Mouse (Mus musculus): ENCODE data around the gene Daam2. TPM values are rescaled to one million over a fixed set of nuclear protein-coding genes. Genes with fewer than 3 reads are reported as not detected.
A peak's percentile ranks its signal among the peaks of the same experiment; 100 is the strongest.

Daam2 gene
- total RNA-seq (2012; rRNA removed), result 0.05 and 0.13 TPM in 2 replicates

- no peaks in the 10 kb centered on the region for H3K36me3 ChIP-seq (ENCODE audit: control insufficient read depth, insufficient read depth, low read length, poor library complexity, severe bottlenecking)
- H3K4me1 ChIP-seq (ENCODE audit: control insufficient read depth in 2 of 2, insufficient read depth in 2 of 2, low read length in 2 of 2, poor library complexity in 1 of 2), result no peaks in the 10 kb centered on the region
- TF ChIP-seq ZC3H11A (IDR thresholded peaks at IDR 0.05; ENCODE audit: borderline replicate concordance, low read depth, low read length), result no peak
- no peak for TF ChIP-seq ZNF384 (IDR thresholded peaks at IDR 0.05; ENCODE audit: low read depth, low read length)
- no peak for TF ChIP-seq CHD2 (IDR thresholded peaks at IDR 0.05; ENCODE audit: low read depth, low read length)
- TF ChIP-seq MAFK (IDR thresholded peaks at IDR 0.05; ENCODE audit: insufficient read depth, low read depth, low read length), result no peak
- TF ChIP-seq HCFC1 (IDR thresholded peaks at IDR 0.05; ENCODE audit: borderline replicate concordance, insufficient read depth, low read length), result no peak
- in situ Hi-C loops (cut with MboI; ENCODE audit: low sequenced_read_pairs in 2 of 2, unreplicated experiment in 2 of 2), result no loop called here
- H3K4me3 ChIP-seq (ENCODE audit: insufficient read depth in 1 of 2, low read depth in 1 of 2, low read length in 2 of 2, poor library complexity in 1 of 2, severe bottlenecking in 1 of 2), result peak within 1 kb of the TSS; percentile 29 to 39; a peak in 3 of 4 replicates
- no peaks in the 10 kb centered on the region for H3K9me3 ChIP-seq (ENCODE audit: control insufficient read depth, insufficient read depth, low read depth, low read length)
- peak; percentile 30 for DNase-seq (ENCODE audit: low read depth, low spot score)
- H3K9ac ChIP-seq (ENCODE audit: insufficient read depth, low read depth, low read length, poor library complexity, severe bottlenecking), result peak within 1 kb of the TSS; percentile 31
- no peak within 1 kb of the TSS for H3K27ac ChIP-seq (ENCODE audit: insufficient read depth, low read depth, low read length, poor library complexity, severe bottlenecking)
These were observed at the start of gene Daam2 for GRCm38 (mm10) chr17:49563830-49564470. TSS of gene Daam2 (minus strand) at chr17:49564343.

GRCm38 (mm10) chr17:49610296-49610695 lies 46.2 kb upstream of the Daam2 start:
- no peak overlapping the region for H3K27ac ChIP-seq (ENCODE audit: insufficient read depth, low read depth, low read length, poor library complexity, severe bottlenecking)
- H3K4me3 ChIP-seq (ENCODE audit: insufficient read depth in 1 of 2, low read depth in 1 of 2, low read length in 2 of 2, poor library complexity in 1 of 2, severe bottlenecking in 1 of 2), result no peak overlapping the region
- no peaks in the 10 kb centered on the region for H3K9me3 ChIP-seq (ENCODE audit: control insufficient read depth, insufficient read depth, low read depth, low read length)
- no peak for TF ChIP-seq MAFK (IDR thresholded peaks at IDR 0.05; ENCODE audit: insufficient read depth, low read depth, low read length)
- in situ Hi-C loops (cut with MboI; ENCODE audit: low sequenced_read_pairs in 2 of 2, unreplicated experiment in 2 of 2), result no loop called here
- H3K9ac ChIP-seq (ENCODE audit: insufficient read depth, low read depth, low read length, poor library complexity, severe bottlenecking), result no peak overlapping the region
- no peak for DNase-seq (ENCODE audit: low read depth, low spot score)
- H3K36me3 ChIP-seq (ENCODE audit: control insufficient read depth, insufficient read depth, low read length, poor library complexity, severe bottlenecking), result no peaks in the 10 kb centered on the region
- H3K4me1 ChIP-seq (ENCODE audit: control insufficient read depth in 2 of 2, insufficient read depth in 2 of 2, low read length in 2 of 2, poor library complexity in 1 of 2), result no peaks in the 10 kb centered on the region

GRCm38 (mm10) chr17:49607351-49608027 lies 43.3 kb upstream of the Daam2 start:
- no peaks in the 10 kb centered on the region for H3K9me3 ChIP-seq (ENCODE audit: control insufficient read depth, insufficient read depth, low read depth, low read length)
- H3K36me3 ChIP-seq (ENCODE audit: control insufficient read depth, insufficient read depth, low read length, poor library complexity, severe bottlenecking), result no peaks in the 10 kb centered on the region
- no peak overlapping the region for H3K27ac ChIP-seq (ENCODE audit: insufficient read depth, low read depth, low read length, poor library complexity, severe bottlenecking)
- peak; percentile 77 for TF ChIP-seq ZNF384 (IDR thresholded peaks at IDR 0.05; ENCODE audit: low read depth, low read length)
- no peak for TF ChIP-seq CHD2 (IDR thresholded peaks at IDR 0.05; ENCODE audit: low read depth, low read length)
- no peak overlapping the region for H3K4me3 ChIP-seq (ENCODE audit: insufficient read depth in 1 of 2, low read depth in 1 of 2, low read length in 2 of 2, poor library complexity in 1 of 2, severe bottlenecking in 1 of 2)
- DNase-seq (ENCODE audit: low read depth, low spot score), result no peak
- in situ Hi-C loops (cut with MboI; ENCODE audit: low sequenced_read_pairs in 2 of 2, unreplicated experiment in 2 of 2), result no loop called here
- H3K4me1 ChIP-seq (ENCODE audit: control insufficient read depth in 2 of 2, insufficient read depth in 2 of 2, low read length in 2 of 2, poor library complexity in 1 of 2), result no peaks in the 10 kb centered on the region
- no peak overlapping the region for H3K9ac ChIP-seq (ENCODE audit: insufficient read depth, low read depth, low read length, poor library complexity, severe bottlenecking)

- Histone ChIP-seq H3K36me3 (ENCODE audit: control insufficient read depth, insufficient read depth, low read length, poor library complexity, severe bottlenecking) (no peaks in the 10 kb centered on the region), H3K4me3 (ENCODE audit: insufficient read depth in 1 of 2, low read depth in 1 of 2, low read length in 2 of 2, poor library complexity in 1 of 2, severe bottlenecking in 1 of 2) (peak overlapping the region in 1 of 2 experiments; percentile 30; a peak in 1 of 4 replicates), H3K9ac (ENCODE audit: insufficient read depth, low read depth, low read length, poor library complexity, severe bottlenecking) (no peak overlapping the region), H3K9me3 (ENCODE audit: control insufficient read depth, insufficient read depth, low read depth, low read length) (no peaks in the 10 kb centered on the region), H3K4me1 (ENCODE audit: control insufficient read depth in 2 of 2, insufficient read depth in 2 of 2, low read length in 2 of 2, poor library complexity in 1 of 2) (no peaks in the 10 kb centered on the region), H3K27ac (ENCODE audit: insufficient read depth, low read depth, low read length, poor library complexity, severe bottlenecking) (no peak overlapping the region)
- DNase-seq (ENCODE audit: low read depth, low spot score), result no peak
- TF ChIP-seq HCFC1 (IDR thresholded peaks at IDR 0.05; ENCODE audit: borderline replicate concordance, insufficient read depth, low read length) (no peak), MAFK (IDR thresholded peaks at IDR 0.05; ENCODE audit: insufficient read depth, low read depth, low read length) (no peak), ZNF384 (IDR thresholded peaks at IDR 0.05; ENCODE audit: low read depth, low read length) (no peak), CHD2 (IDR thresholded peaks at IDR 0.05; ENCODE audit: low read depth, low read length) (no peak), ZC3H11A (IDR thresholded peaks at IDR 0.05; ENCODE audit: borderline replicate concordance, low read depth, low read length) (no peak)
- in situ Hi-C loops (cut with MboI; ENCODE audit: low sequenced_read_pairs in 2 of 2, unreplicated experiment in 2 of 2), result no loop called here
These were observed 41.3 kb upstream of the Daam2 start for GRCm38 (mm10) chr17:49605397-49605796.

- no peaks in the 10 kb centered on the region for H3K9me3 ChIP-seq (ENCODE audit: control insufficient read depth, insufficient read depth, low read depth, low read length)
- H3K36me3 ChIP-seq (ENCODE audit: control insufficient read depth, insufficient read depth, low read length, poor library complexity, severe bottlenecking), result no peaks in the 10 kb centered on the region
- H3K4me3 ChIP-seq (ENCODE audit: insufficient read depth in 1 of 2, low read depth in 1 of 2, low read length in 2 of 2, poor library complexity in 1 of 2, severe bottlenecking in 1 of 2), result no peak overlapping the region
- no peak for TF ChIP-seq MAFK (IDR thresholded peaks at IDR 0.05; ENCODE audit: insufficient read depth, low read depth, low read length)
- TF ChIP-seq HCFC1 (IDR thresholded peaks at IDR 0.05; ENCODE audit: borderline replicate concordance, insufficient read depth, low read length), result no peak
- TF ChIP-seq CHD2 (IDR thresholded peaks at IDR 0.05; ENCODE audit: low read depth, low read length), result no peak
- TF ChIP-seq ZNF384 (IDR thresholded peaks at IDR 0.05; ENCODE audit: low read depth, low read length), result no peak
- no peak for TF ChIP-seq ZC3H11A (IDR thresholded peaks at IDR 0.05; ENCODE audit: borderline replicate concordance, low read depth, low read length)
- no peaks in the 10 kb centered on the region for H3K4me1 ChIP-seq (ENCODE audit: control insufficient read depth in 2 of 2, insufficient read depth in 2 of 2, low read length in 2 of 2, poor library complexity in 1 of 2)
- no peak overlapping the region for H3K9ac ChIP-seq (ENCODE audit: insufficient read depth, low read depth, low read length, poor library complexity, severe bottlenecking)
- no peak for DNase-seq (ENCODE audit: low read depth, low spot score)
- no peak overlapping the region for H3K27ac ChIP-seq (ENCODE audit: insufficient read depth, low read depth, low read length, poor library complexity, severe bottlenecking)
- in situ Hi-C loops (cut with MboI; ENCODE audit: low sequenced_read_pairs in 2 of 2, unreplicated experiment in 2 of 2), result no loop called here
These were observed 25.9 kb upstream of the Daam2 start for GRCm38 (mm10) chr17:49590051-49590450.
